Mouse (Mus musculus): Measurements from ENCODE around the gene Lgi1.
A peak's percentile ranks its signal among the peaks of the same experiment; 100 is the strongest.

Gene Lgi1

GRCm38 (mm10) chr19:38263829-38264504, 369 bp upstream of the Lgi1 start:
- DNase-seq: peak; percentile 58 to 70

- no peak for DNase-seq
Observed at GRCm38 (mm10) chr19:38265767-38266166, 1.4 kb downstream of the Lgi1 start.

- no peak for DNase-seq
Observed at GRCm38 (mm10) chr19:38267469-38267868, 3.1 kb downstream of the Lgi1 start.

GRCm38 (mm10) chr19:38271071-38271470, 6.7 kb downstream of the Lgi1 start:
- no peak for DNase-seq

- DNase-seq: no peak
Observed at GRCm38 (mm10) chr19:38273820-38274219, 9.5 kb downstream of the Lgi1 start.

GRCm38 (mm10) chr19:38274747-38275421, 10.5 kb downstream of the Lgi1 start:
- peak in 1 of 2 experiments; percentile 21 for DNase-seq

- DNase-seq: no peak
Observed at GRCm38 (mm10) chr19:38276226-38276625, 11.9 kb downstream of the Lgi1 start.

GRCm38 (mm10) chr19:38280242-38280641, 15.9 kb downstream of the Lgi1 start:
- DNase-seq: no peak

- no peak for DNase-seq
Observed at GRCm38 (mm10) chr19:38282407-38282806, 18.1 kb downstream of the Lgi1 start.

- no peak for DNase-seq
Observed at GRCm38 (mm10) chr19:38288556-38288955, 24.2 kb downstream of the Lgi1 start.

- DNase-seq: no peak
Observed at GRCm38 (mm10) chr19:38291432-38291831, 27.1 kb downstream of the Lgi1 start.

- DNase-seq: no peak
Observed at GRCm38 (mm10) chr19:38298018-38298626, 33.8 kb downstream of the Lgi1 start.

GRCm38 (mm10) chr19:38308116-38308515, 43.8 kb downstream of the Lgi1 start:
- no peak for DNase-seq

GRCm38 (mm10) chr19:38315099-38315498, 50.8 kb downstream of the Lgi1 start:
- no peak for DNase-seq

GRCm38 (mm10) chr19:38316602-38317313, 52.4 kb downstream of the Lgi1 start:
- DNase-seq: peak; percentile 13 to 32

GRCm38 (mm10) chr19:38318308-38318707, 54.0 kb downstream of the Lgi1 start:
- DNase-seq: no peak

- DNase-seq: no peak
Observed at GRCm38 (mm10) chr19:38319168-38319567, 54.8 kb downstream of the Lgi1 start.

GRCm38 (mm10) chr19:38320651-38321188, 56.4 kb downstream of the Lgi1 start:
- no peak for DNase-seq

GRCm38 (mm10) chr19:38323726-38324125, 59.4 kb downstream of the Lgi1 start:
- no peak for DNase-seq

- DNase-seq: peak; percentile 64
Observed at GRCm38 (mm10) chr19:38324147-38325028, 60.1 kb downstream of the Lgi1 start.

- DNase-seq: no peak
Observed at GRCm38 (mm10) chr19:38325029-38325398, 60.7 kb downstream of the Lgi1 start.

- no peak for DNase-seq
Observed at GRCm38 (mm10) chr19:38325854-38326253, 61.5 kb downstream of the Lgi1 start.

All from cerebellum, postnatal 36 days (tissue).